Mouse (Mus musculus): ENCODE measurements around the gene Ccnb1.
A peak's percentile ranks its signal among the peaks of the same experiment; 100 is the strongest.

DNA sequence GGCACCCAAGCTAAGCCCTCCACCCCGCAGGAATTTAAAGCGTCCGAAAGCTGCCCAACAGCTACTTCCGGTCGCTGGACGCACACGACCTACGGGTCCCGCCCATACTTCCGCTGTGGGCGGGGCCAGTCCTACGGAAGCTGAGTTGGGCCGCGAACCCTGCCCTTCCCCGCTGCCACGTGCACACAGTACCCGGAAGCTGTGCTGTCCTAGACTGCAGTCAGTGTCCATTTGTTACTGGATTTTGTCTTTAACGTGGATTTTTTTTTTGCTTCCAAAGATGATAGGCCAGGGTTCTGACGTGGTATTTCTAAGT is 55.6 kb downstream of the Ccnb1 start, which contains the start of gene Cdk7:
- TF ChIP-seq POLR2A (IDR thresholded peaks at IDR 0.05; ENCODE audit: control insufficient read depth in 1 of 2, insufficient read depth in 1 of 2, low read depth in 1 of 2, low read length in 2 of 2, poor library complexity in 1 of 2) (peak; percentile 5 to 88; a peak in 2 of 4 replicates), CTCF (IDR thresholded peaks at IDR 0.05 in 2 of 3, conservative IDR thresholded peaks at IDR 0.05 in 1 of 3; ENCODE audit: control insufficient read depth in 1 of 3, insufficient read depth in 1 of 3, low read depth in 2 of 3, low read length in 3 of 3, poor library complexity in 1 of 3, severe bottlenecking in 1 of 3) (no peak), KAT2A (conservative IDR thresholded peaks at IDR 0.05; ENCODE audit: low read depth, low read length) (peak; percentile 64; the same call in 1 of the 2 replicates), MAZ (IDR thresholded peaks at IDR 0.05; ENCODE audit: low read depth, low read length) (peak; percentile 80; the same call in 1 of the 2 replicates), POLR2AphosphoS2 (IDR thresholded peaks at IDR 0.05; ENCODE audit: low read length) (no peak), GATA1 (IDR thresholded peaks at IDR 0.05; ENCODE audit: low read depth, low read length) (no peak)
